Mouse (Mus musculus) limb, embryonic 11.5 days (tissue): ENCODE measurements at regions not wholly inside any gene's neighbourhood (a gene's known extent, or its start where the extent isn't known, plus 50 kb on each side); places are given as distances from the start of the nearest gene placed in this dataset.
"Not testable (repeated sequence)": the region's sequence is repeated elsewhere in the genome, so short reads cannot be mapped to it uniquely, and the experiment has no call there.

ENCODE experiments used
- ATAC-seq: fragments of 200-750 bp; cut with Nextera tagmentation; 2 replicates; pipeline ENCODE4 v1.8.0; 2017; ENCODE audit warnings: low read depth; ENCODE audit not compliant: insufficient number of reproducible peaks, low FRiP score, low TSS enrichment
- DNase-seq: peaks from one replicate; pipeline ENCODE4 v3.0.0-alpha.2; 2015; ENCODE audit warnings: low spot score
- H3K27ac ChIP-seq: fragments of 300-500 bp; sonication (generic); replicated peaks from 2 replicates; pipeline ENCODE4 v1.5.1; 2014; ENCODE audit warnings: low read depth, mild to moderate bottlenecking, low read length
- H3K27me3 ChIP-seq: fragments of 300-500 bp; sonication (generic); 2 replicates; pipeline ENCODE4 v1.6.1; 2014; ENCODE audit warnings: mild to moderate bottlenecking, low read length, mixed read lengths; ENCODE audit not compliant: control insufficient read depth, insufficient read depth
- H3K36me3 ChIP-seq: fragments of 300-500 bp; sonication (generic); 2 replicates; pipeline ENCODE4 v1.6.1; 2014; ENCODE audit warnings: mild to moderate bottlenecking, low read length, moderate library complexity, mixed read lengths; ENCODE audit not compliant: control insufficient read depth, insufficient read depth
- H3K4me1 ChIP-seq: fragments of 300-500 bp; sonication (generic); 2 replicates; pipeline ENCODE4 v1.6.1; 2014; ENCODE audit warnings: low read length, mixed read lengths; ENCODE audit not compliant: control insufficient read depth, insufficient read depth
- H3K4me2 ChIP-seq: fragments of 300-500 bp; sonication (generic); 2 replicates; pipeline ENCODE4 v1.6.1; 2014; ENCODE audit warnings: low read depth, mild to moderate bottlenecking, moderate library complexity; ENCODE audit not compliant: severe bottlenecking
- H3K4me3 ChIP-seq: fragments of 300-500 bp; sonication (generic); 2 replicates; pipeline ENCODE4 v1.5.1; 2014; ENCODE audit warnings: low read depth, low read length
- H3K9ac ChIP-seq: fragments of 300-500 bp; sonication (generic); 2 replicates; pipeline ENCODE4 v1.6.1; 2014; ENCODE audit warnings: mild to moderate bottlenecking, low read length
- H3K9me3 ChIP-seq: fragments of 300-500 bp; sonication (generic); 2 replicates; pipeline ENCODE4 v1.6.1; 2016; ENCODE audit warnings: low read length; ENCODE audit not compliant: control insufficient read depth
- WGBS: fragments of 180-500 bp; shearing (Covaris S2); extraction: QIAGEN DNeasy Blood & Tissue Kit; methylation state at CpG from one replicate; pipeline ENCODE4 v1.1.7; 2014; 5-methylcytosine and 5-hydroxymethylcytosine counted together

- Histone ChIP-seq H3K4me1 (no peaks in the 10 kb centered on the region), H3K4me2 (no peak overlapping the region), H3K4me3 (no peak overlapping the region), H3K9me3 (no peaks in the 10 kb centered on the region), H3K27me3 (no peaks in the 10 kb centered on the region), H3K9ac (no peak overlapping the region), H3K36me3 (no peaks in the 10 kb centered on the region), H3K27ac (no peak overlapping the region)
- no peak for DNase-seq
- no peak for ATAC-seq
- 81% methylated on average over 1 of the region's 1 CpGs for WGBS
These were observed 52.0 kb upstream of the Trpm1 start for GRCm38 (mm10) chr7:64101679-64102078.

GRCm38 (mm10) chr7:64099606-64100005 is 54.0 kb upstream of the Trpm1 start:
- WGBS = 91% methylated on average over 3 of the region's 3 CpGs
- H3K4me2 ChIP-seq = no peak overlapping the region
- no peak overlapping the region for H3K27ac ChIP-seq
- H3K9me3 ChIP-seq = no peaks in the 10 kb centered on the region
- no peak overlapping the region for H3K4me3 ChIP-seq
- H3K9ac ChIP-seq = no peak overlapping the region
- ATAC-seq = no peak
- H3K27me3 ChIP-seq = no peaks in the 10 kb centered on the region
- H3K36me3 ChIP-seq = no peaks in the 10 kb centered on the region
- DNase-seq = peak; percentile 5
- H3K4me1 ChIP-seq = no peaks in the 10 kb centered on the region

- ATAC-seq = no peak
- 85% methylated on average over 1 of the region's 1 CpGs for WGBS
These were observed 63.6 kb upstream of the Trpm1 start for GRCm38 (mm10) chr7:64090067-64090466.

GRCm38 (mm10) chr7:64089034-64089433 is 64.6 kb upstream of the Trpm1 start:
- no peak for ATAC-seq
- H3K9ac ChIP-seq = no peak overlapping the region
- H3K9me3 ChIP-seq = no peaks in the 10 kb centered on the region
- H3K4me1 ChIP-seq = no peaks in the 10 kb centered on the region
- no peak overlapping the region for H3K4me2 ChIP-seq
- H3K4me3 ChIP-seq = no peak overlapping the region
- no peaks in the 10 kb centered on the region for H3K27me3 ChIP-seq
- H3K27ac ChIP-seq = no peak overlapping the region
- DNase-seq = no peak
- H3K36me3 ChIP-seq = no peaks in the 10 kb centered on the region
- WGBS = 86% methylated on average over 5 of the region's 5 CpGs

More at GRCm38 (mm10) chr7:64090067-64090466, 63.6 kb upstream of the Trpm1 start:
- Histone ChIP-seq H3K9ac (no peak overlapping the region), H3K27me3 (no peaks in the 10 kb centered on the region), H3K27ac (no peak overlapping the region), H3K36me3 (no peaks in the 10 kb centered on the region), H3K9me3 (no peaks in the 10 kb centered on the region), H3K4me2 (no peak overlapping the region), H3K4me1 (no peaks in the 10 kb centered on the region), H3K4me3 (no peak overlapping the region)
- DNase-seq = no peak

GRCm38 (mm10) chr7:64083978-64084377 is 69.7 kb upstream of the Trpm1 start:
- not testable (repeated sequence) for ATAC-seq, H3K4me3 ChIP-seq, H3K9me3 ChIP-seq, H3K27me3 ChIP-seq, DNase-seq, H3K27ac ChIP-seq, H3K4me2 ChIP-seq, H3K9ac ChIP-seq, H3K4me1 ChIP-seq, H3K36me3 ChIP-seq
- WGBS = 68% methylated on average over 1 of the region's 1 CpGs

GRCm38 (mm10) chr7:64082651-64083050 is 71.0 kb upstream of the Trpm1 start:
- no peak for DNase-seq
- Histone ChIP-seq H3K4me2 (no peak overlapping the region), H3K4me3 (no peak overlapping the region), H3K4me1 (no peaks in the 10 kb centered on the region), H3K27me3 (no peaks in the 10 kb centered on the region), H3K9ac (no peak overlapping the region), H3K9me3 (no peaks in the 10 kb centered on the region), H3K27ac (no peak overlapping the region), H3K36me3 (no peaks in the 10 kb centered on the region)
- WGBS = 84% methylated on average over 5 of the region's 5 CpGs
- ATAC-seq = no peak

- H3K9ac ChIP-seq = no peak overlapping the region
- DNase-seq (no peak), ATAC-seq (no peak)
- H3K36me3 ChIP-seq = no peaks in the 10 kb centered on the region
- no peak overlapping the region for H3K4me2 ChIP-seq
- no peaks in the 10 kb centered on the region for H3K4me1 ChIP-seq
- H3K27ac ChIP-seq = no peak overlapping the region
- no peaks in the 10 kb centered on the region for H3K27me3 ChIP-seq
- no peak overlapping the region for H3K4me3 ChIP-seq
- 92% methylated on average over 3 of the region's 3 CpGs for WGBS
- no peaks in the 10 kb centered on the region for H3K9me3 ChIP-seq
These were observed 71.4 kb upstream of the Trpm1 start for GRCm38 (mm10) chr7:64082201-64082600.

- ATAC-seq (no peak), DNase-seq (peak; percentile 18)
- H3K27ac ChIP-seq = no peak overlapping the region
- no peaks in the 10 kb centered on the region for H3K36me3 ChIP-seq
- no peak overlapping the region for H3K4me3 ChIP-seq
- no peak overlapping the region for H3K4me2 ChIP-seq
- H3K9me3 ChIP-seq = no peaks in the 10 kb centered on the region
- WGBS = 56% methylated on average over 2 of the region's 2 CpGs
- no peak overlapping the region for H3K9ac ChIP-seq
- no peaks in the 10 kb centered on the region for H3K27me3 ChIP-seq
- no peaks in the 10 kb centered on the region for H3K4me1 ChIP-seq
These were observed 72.0 kb upstream of the Trpm1 start for GRCm38 (mm10) chr7:64081618-64082017.

GRCm38 (mm10) chr7:64081019-64081418 is 72.6 kb upstream of the Trpm1 start:
- H3K27me3 ChIP-seq = no peaks in the 10 kb centered on the region
- DNase-seq = peak; percentile 19
- WGBS = 87% methylated on average over 2 of the region's 2 CpGs
- H3K27ac ChIP-seq = no peak overlapping the region
- H3K9me3 ChIP-seq = no peaks in the 10 kb centered on the region
- ATAC-seq = no peak
- H3K4me1 ChIP-seq = no peaks in the 10 kb centered on the region
- no peaks in the 10 kb centered on the region for H3K36me3 ChIP-seq
- H3K4me2 ChIP-seq = no peak overlapping the region
- H3K4me3 ChIP-seq = no peak overlapping the region
- no peak overlapping the region for H3K9ac ChIP-seq
